Mouse (Mus musculus) liver, adult 2 months (tissue): Measurements from ENCODE around the gene Olfr569.

Experiments
- CTCF ChIP-seq: fragments of 200-500 bp; IDR thresholded peaks from 2 replicates; pipeline ENCODE4 v1.5.1; 2011; ENCODE audit warnings: low read depth, low read length, control low read depth
- POLR2A ChIP-seq: fragments of 200-500 bp; IDR thresholded peaks from 2 replicates; pipeline ENCODE4 v1.6.1; 2011; ENCODE audit warnings: low read length, control low read depth; ENCODE audit not compliant: insufficient read depth; ENCODE audit errors: extremely low read depth

DNA sequence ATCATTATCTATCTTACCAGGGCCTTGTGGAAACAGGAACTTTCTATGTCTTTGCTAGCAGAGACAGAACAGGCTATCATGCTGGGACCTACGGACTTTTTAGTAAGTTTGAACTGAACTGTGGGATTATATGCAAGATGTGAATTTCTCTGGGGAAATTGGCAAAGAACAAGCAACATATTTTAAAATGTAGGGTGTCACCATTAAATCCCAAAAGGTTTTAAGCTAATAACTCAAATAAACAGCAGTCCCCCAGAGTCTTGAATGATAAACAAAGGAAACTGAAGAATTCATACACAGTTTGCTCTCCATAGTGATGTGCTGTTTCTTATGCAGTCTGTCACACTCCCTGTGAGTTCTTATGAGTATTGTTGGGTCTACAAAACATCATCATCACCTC lies 32.0 kb downstream of the Olfr569 start, which contains the start of gene Olfr566:
- no peak for TF ChIP-seq POLR2A
- no peak for TF ChIP-seq CTCF
